Mouse (Mus musculus) neural tube, embryonic 14.5 days (tissue): ENCODE results near the gene Ankrd44. TPM values are rescaled to one million over a fixed set of nuclear protein-coding genes. Genes with fewer than 3 reads are reported as not detected.

Experiments used
- ATAC-seq: fragments of 200-750 bp; cut with Nextera tagmentation; 2 replicates; pipeline ENCODE4 v1.8.0; 2017; ENCODE audit warnings: low read depth, mild to moderate bottlenecking, moderate TSS enrichment, moderate library complexity
- H3K27ac ChIP-seq: fragments of 300-500 bp; sonication (generic); 2 replicates; pipeline ENCODE4 v1.5.1; 2014; ENCODE audit warnings: low read depth, mild to moderate bottlenecking, control low read depth, low read length, moderate library complexity, mixed read lengths
- H3K27me3 ChIP-seq: fragments of 300-500 bp; sonication (generic); 2 replicates; pipeline ENCODE4 v1.6.1; 2014; ENCODE audit warnings: low read length; ENCODE audit not compliant: control insufficient read depth, insufficient read depth
- H3K36me3 ChIP-seq: fragments of 300-500 bp; sonication (generic); 2 replicates; pipeline ENCODE4 v1.6.1; 2014; ENCODE audit warnings: low read length, mixed read lengths; ENCODE audit not compliant: control insufficient read depth, insufficient read depth
- H3K4me1 ChIP-seq: fragments of 300-500 bp; sonication (generic); 2 replicates; pipeline ENCODE4 v1.6.1; 2014; ENCODE audit warnings: low read length; ENCODE audit not compliant: control insufficient read depth, insufficient read depth
- H3K4me2 ChIP-seq: fragments of 300-500 bp; sonication (generic); 2 replicates; pipeline ENCODE4 v1.6.1; 2014; ENCODE audit warnings: mild to moderate bottlenecking, low read depth, low read length, control low read depth
- H3K4me3 ChIP-seq: fragments of 300-500 bp; sonication (generic); 2 replicates; pipeline ENCODE4 v1.5.1; 2014; ENCODE audit warnings: low read depth, low read length, control low read depth, mixed read lengths
- H3K9ac ChIP-seq: fragments of 300-500 bp; sonication (generic); replicated peaks from 2 replicates; pipeline ENCODE4 v1.6.1; 2014; ENCODE audit warnings: low read depth, mild to moderate bottlenecking, control low read depth, low read length, mixed read lengths
- H3K9me3 ChIP-seq: fragments of 300-500 bp; sonication (generic); 2 replicates; pipeline ENCODE4 v1.6.1; 2016; ENCODE audit warnings: low read length; ENCODE audit not compliant: control insufficient read depth
- WGBS: fragments of 180-500 bp; shearing (Covaris S2); extraction: QIAGEN DNeasy Blood & Tissue Kit; methylation state at CpG from one replicate; pipeline ENCODE4 v1.1.7; 2014; 5-methylcytosine and 5-hydroxymethylcytosine counted together
- polyA plus RNA-seq: library from polyadenylated mRNA; unstranded; fragments of >200 nt; fragmentation: Nextera tagmentation; extraction: Ambion mirVana; gene quantifications from 2 replicates; pipeline ENCODE4 v1.2.1, GENCODE M21; 2014

Ankrd44 gene
- polyA plus RNA-seq, 1 experiment from 2014 or later = 41.0 TPM

DNA sequence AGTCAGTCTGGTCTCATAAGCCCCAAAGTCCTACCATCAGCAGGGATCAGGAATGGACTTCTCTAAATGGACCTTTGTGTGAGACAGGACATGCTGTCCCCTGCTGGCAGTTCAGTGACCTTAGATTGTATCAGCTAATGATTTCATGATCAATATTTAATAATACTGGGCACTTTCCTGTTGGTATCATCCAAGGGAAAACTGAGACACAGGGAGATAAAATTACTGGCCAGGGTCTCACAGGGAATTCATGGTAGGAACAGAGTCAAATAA is 13.2 kb downstream of the Ankrd44 start:
- Histone ChIP-seq H3K4me1 (no peaks in the 10 kb centered on the region), H3K27me3 (no peaks in the 10 kb centered on the region), H3K4me3 (no peak overlapping the region), H3K9ac (no peak overlapping the region), H3K27ac (no peak overlapping the region), H3K36me3 (no peaks in the 10 kb centered on the region), H3K4me2 (no peak overlapping the region), H3K9me3 (no peaks in the 10 kb centered on the region)
- no peak for ATAC-seq

DNA sequence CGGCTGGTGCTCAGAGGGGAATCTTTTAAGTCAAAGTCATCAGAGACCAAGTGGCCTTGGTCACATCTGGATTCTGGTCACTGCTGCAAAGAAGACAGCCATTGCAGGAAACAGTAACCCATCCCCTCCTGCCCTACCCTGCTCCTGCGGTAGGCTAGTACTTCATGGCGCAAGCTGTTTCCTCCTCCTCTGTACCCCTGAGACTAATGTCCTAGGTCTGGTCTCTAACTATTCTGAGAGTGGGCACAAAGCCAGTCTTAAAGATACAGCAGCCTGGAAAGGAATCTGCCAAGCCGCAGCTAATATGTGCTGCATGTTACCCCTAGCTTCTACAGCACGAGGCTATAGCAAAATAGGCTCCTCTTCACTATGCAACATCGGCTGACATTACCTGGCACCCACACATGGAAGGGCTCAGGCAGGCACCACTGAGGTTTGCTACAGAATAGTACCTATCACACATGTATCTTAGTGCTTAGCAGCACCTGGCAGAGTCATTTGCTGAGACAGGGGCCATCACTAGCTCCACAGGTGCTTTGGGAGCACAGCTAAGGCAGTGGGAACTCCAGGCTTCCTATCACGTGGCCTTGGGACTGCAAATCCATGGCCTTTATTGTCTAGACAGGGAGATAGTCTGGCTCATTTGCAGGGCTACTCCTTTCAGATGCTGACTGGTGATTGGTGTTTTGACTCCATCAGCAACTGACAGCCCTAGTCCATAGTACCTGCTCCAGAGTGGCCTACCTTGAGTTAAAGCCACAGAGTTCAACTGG is 13.7 kb downstream of the Ankrd44 start:
- H3K27me3 ChIP-seq = no peaks in the 10 kb centered on the region
- H3K9me3 ChIP-seq = no peaks in the 10 kb centered on the region
- ATAC-seq = peak; percentile 27; the same call in 1 of the 2 replicates
- H3K36me3 ChIP-seq = no peaks in the 10 kb centered on the region
- H3K9ac ChIP-seq = no peak overlapping the region
- H3K27ac ChIP-seq = no peak overlapping the region
- 0 out of 2 replicates have a peak, but pooled peaks cover 1% of the 10 kb centered on the region for H3K4me1 ChIP-seq
- 57% methylated on average over 7 of the region's 7 CpGs for WGBS
- no peak overlapping the region for H3K4me2 ChIP-seq
- H3K4me3 ChIP-seq = no peak overlapping the region

DNA sequence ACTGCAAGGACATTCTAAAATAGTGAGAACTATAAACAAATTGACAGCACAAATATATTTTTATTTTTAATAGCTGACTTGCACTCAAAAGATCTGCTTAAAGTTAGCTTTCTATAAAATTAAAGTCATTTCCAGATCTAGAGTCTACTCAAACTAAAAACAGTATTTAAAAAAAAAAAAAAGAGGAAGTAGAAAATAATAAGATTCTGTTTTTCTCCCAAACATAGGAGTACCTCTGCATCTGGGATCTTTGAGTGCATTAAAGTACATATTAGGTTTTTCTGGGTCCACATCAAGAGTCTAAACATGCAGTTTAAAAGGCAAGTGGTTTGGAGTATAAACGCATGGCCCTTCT is 15.0 kb downstream of the Ankrd44 start:
- WGBS = 89% methylated on average over 1 of the region's 1 CpGs
- no peak overlapping the region for H3K9ac ChIP-seq
- H3K9me3 ChIP-seq = no peaks in the 10 kb centered on the region
- no peak overlapping the region for H3K4me3 ChIP-seq
- ATAC-seq = no peak
- no peak overlapping the region for H3K27ac ChIP-seq
- H3K4me1 ChIP-seq = 0 out of 2 replicates have a peak, but pooled peaks cover 9% of the 10 kb centered on the region
- no peaks in the 10 kb centered on the region for H3K36me3 ChIP-seq
- no peaks in the 10 kb centered on the region for H3K27me3 ChIP-seq
- H3K4me2 ChIP-seq = no peak overlapping the region

DNA sequence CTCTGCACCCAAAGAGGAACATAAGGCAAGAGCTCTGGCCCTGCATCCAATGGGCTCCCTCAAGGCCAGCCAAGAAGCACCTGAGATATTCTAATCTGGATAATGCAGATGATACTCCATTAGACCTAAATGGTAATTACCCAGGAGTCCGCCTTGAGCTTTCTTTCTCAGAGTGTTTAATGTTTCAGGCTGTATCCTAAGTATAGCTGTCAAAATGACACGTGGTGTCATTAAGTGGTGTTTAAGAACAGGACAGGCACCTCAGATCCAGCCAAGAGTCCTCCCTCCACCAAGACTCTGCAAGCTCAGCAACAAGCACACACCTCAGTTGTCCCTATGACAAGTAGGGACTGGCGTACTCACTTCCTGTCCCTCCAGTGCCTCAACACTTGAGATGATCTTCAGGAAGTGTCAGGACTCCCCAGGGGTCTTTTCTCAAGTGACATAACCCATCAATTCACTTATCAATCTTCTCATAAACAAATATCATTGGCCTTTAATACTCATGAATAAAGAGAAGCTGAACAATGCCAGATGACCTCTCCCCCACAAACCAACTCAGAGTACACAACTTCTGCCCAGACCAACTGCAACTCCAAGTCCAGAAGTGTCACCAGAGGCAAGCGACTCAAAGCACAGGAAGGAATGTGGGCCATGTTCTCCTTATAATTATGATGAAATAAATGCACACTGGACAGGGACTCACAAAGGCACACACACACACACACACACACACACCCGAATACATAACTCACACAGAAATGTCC is 15.5 kb downstream of the Ankrd44 start:
- no peaks in the 10 kb centered on the region for H3K9me3 ChIP-seq
- H3K36me3 ChIP-seq = no peaks in the 10 kb centered on the region
- H3K9ac ChIP-seq = no peak overlapping the region
- no peak overlapping the region for H3K4me3 ChIP-seq
- 0 out of 2 replicates have a peak, but pooled peaks cover 12% of the 10 kb centered on the region for H3K4me1 ChIP-seq
- ATAC-seq = no peak
- WGBS = 81% methylated on average over 5 of the region's 5 CpGs
- no peaks in the 10 kb centered on the region for H3K27me3 ChIP-seq
- no peak overlapping the region for H3K4me2 ChIP-seq
- no peak overlapping the region for H3K27ac ChIP-seq

DNA sequence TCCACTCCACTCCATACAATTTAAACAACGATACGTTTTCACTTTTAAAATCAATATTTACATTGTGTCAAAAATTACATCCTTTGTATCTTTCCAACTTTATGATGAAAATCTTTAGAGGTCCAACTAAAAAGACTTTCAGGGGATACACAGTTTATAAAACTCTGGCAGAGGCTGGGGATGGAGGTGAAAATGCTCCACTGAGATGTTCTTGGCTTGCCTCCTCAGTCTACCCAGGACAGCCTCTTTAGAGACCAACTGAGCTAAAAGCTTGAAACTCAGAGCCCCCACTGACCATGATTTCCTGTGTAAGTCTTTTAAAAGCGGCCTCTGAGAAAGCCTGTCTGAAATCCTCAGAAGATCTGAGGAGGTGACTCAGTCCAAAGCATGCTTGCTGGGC is 17.4 kb downstream of the Ankrd44 start:
- no peak overlapping the region for H3K9ac ChIP-seq
- WGBS = 79% methylated on average over 3 of the region's 3 CpGs
- no peak overlapping the region for H3K4me2 ChIP-seq
- H3K27ac ChIP-seq = no peak overlapping the region
- no peak overlapping the region for H3K4me3 ChIP-seq
- ATAC-seq = no peak
- H3K36me3 ChIP-seq = no peaks in the 10 kb centered on the region
- H3K9me3 ChIP-seq = no peaks in the 10 kb centered on the region
- H3K27me3 ChIP-seq = no peaks in the 10 kb centered on the region
- H3K4me1 ChIP-seq = 0 out of 2 replicates have a peak, but pooled peaks cover 12% of the 10 kb centered on the region

DNA sequence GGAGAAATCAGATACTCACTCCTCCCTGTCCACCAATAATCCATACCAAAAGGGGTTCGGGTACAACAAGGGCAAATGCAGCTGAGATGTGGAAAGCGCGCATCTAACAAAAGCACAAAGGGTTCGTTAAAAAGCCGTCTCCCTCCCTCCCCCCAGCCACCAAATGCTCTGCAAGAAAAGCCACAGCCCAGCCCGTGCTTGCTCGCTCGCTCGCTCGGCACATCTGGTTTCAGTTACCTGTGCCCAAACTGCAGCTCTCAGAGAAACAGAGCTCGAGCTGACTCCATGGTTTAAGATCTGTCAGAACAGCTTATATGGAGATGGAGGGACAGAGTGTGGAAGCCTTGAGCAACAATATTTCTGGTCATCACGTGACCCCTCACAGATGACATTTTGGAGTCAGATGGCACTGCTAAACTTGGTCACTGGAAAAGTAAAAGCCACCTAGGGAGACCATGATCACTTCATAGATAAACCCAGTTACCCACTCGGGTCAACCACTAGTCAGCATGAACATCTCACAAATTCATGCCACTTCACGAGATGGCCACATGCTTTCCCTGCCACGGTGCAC is 19.0 kb downstream of the Ankrd44 start:
- no peak overlapping the region for H3K9ac ChIP-seq
- no peaks in the 10 kb centered on the region for H3K36me3 ChIP-seq
- ATAC-seq = no peak
- 52% methylated on average over 15 of the region's 15 CpGs for WGBS
- H3K4me2 ChIP-seq = no peak overlapping the region
- H3K4me3 ChIP-seq = no peak overlapping the region
- H3K27me3 ChIP-seq = no peaks in the 10 kb centered on the region
- 0 out of 2 replicates have a peak overlapping the region, but pooled peaks have one; percentile 39 for H3K27ac ChIP-seq
- 0 out of 2 replicates have a peak, but pooled peaks cover 12% of the 10 kb centered on the region for H3K4me1 ChIP-seq
- no peaks in the 10 kb centered on the region for H3K9me3 ChIP-seq

DNA sequence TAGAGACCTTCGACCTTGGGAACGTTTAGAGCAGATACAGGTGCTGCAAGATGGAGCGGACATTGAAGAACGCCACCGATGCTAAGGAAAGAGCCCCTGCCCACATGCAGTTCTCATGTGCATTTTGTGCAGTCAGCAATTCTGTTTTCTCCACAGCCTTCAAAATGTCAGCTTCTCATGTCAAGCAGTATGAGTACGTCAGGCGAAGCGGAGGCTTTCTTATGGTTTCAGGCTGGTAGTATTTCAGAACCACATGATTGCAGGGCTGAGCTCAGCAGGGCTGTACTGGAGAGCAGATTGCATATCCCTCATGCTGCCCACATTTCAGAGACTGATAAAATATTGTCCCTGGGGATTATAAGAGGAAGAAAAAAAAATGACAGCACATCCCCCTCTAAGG is 19.9 kb downstream of the Ankrd44 start:
- Histone ChIP-seq H3K36me3 (no peaks in the 10 kb centered on the region), H3K9ac (no peak overlapping the region), H3K27me3 (no peaks in the 10 kb centered on the region), H3K27ac (no peak overlapping the region), H3K4me3 (no peak overlapping the region), H3K4me1 (0 out of 2 replicates have a peak, but pooled peaks cover 12% of the 10 kb centered on the region), H3K4me2 (no peak overlapping the region), H3K9me3 (no peaks in the 10 kb centered on the region)
- WGBS = 77% methylated on average over 8 of the region's 8 CpGs
- peak; percentile 44; the same call in 1 of the 2 replicates for ATAC-seq

DNA sequence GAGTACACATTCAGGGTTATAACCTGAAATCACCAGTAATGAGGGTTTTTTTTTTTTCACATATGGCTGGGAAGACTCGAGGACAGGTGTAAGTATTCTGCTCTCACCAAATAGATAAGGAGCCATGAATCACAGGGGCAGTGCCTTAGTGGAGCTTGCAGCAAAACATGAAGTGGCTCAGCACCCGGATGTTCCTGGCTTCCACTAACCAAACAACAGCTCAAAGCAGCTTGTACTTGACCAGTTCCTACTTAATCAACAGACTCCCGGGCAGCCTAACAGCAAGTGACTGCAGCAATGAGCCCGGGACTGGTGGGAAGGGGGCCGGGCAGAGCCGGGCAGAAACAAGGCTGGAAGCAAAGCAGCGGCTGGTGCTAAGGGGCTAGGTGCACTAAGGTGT is 20.6 kb downstream of the Ankrd44 start:
- ATAC-seq = no peak
- H3K4me3 ChIP-seq = no peak overlapping the region
- H3K4me2 ChIP-seq = no peak overlapping the region
- 0 out of 2 replicates have a peak, but pooled peaks cover 12% of the 10 kb centered on the region for H3K4me1 ChIP-seq
- no peak overlapping the region for H3K27ac ChIP-seq
- H3K9me3 ChIP-seq = no peaks in the 10 kb centered on the region
- H3K27me3 ChIP-seq = no peaks in the 10 kb centered on the region
- WGBS = 71% methylated on average over 7 of the region's 7 CpGs
- H3K36me3 ChIP-seq = no peaks in the 10 kb centered on the region
- H3K9ac ChIP-seq = no peak overlapping the region

DNA sequence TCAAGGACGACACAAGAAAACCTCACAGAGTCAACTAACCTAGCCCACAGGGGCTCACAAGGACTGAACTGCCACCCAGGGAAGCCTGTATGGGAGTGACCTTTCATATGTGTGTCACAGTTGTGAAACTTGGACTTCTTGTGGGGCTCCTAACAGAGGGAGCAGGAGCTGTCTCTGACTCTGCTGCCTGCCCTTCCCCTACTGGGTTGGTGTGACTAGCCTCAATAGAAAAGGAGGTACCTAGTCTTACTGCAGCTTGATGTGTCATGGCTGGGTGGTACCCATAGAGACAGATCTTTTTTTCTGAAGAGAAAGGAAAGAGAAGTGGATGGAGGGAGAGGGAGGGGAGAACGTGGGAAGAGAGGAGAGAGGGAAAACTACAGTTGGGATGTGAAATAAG is 22.0 kb downstream of the Ankrd44 start:
- H3K4me2 ChIP-seq = no peak overlapping the region
- H3K27me3 ChIP-seq = no peaks in the 10 kb centered on the region
- no peak for ATAC-seq
- H3K9me3 ChIP-seq = no peaks in the 10 kb centered on the region
- no peak overlapping the region for H3K4me3 ChIP-seq
- no peak overlapping the region for H3K9ac ChIP-seq
- H3K4me1 ChIP-seq = peaks cover 19% of the 10 kb centered on the region
- WGBS = 93% methylated on average over 2 of the region's 2 CpGs
- H3K27ac ChIP-seq = no peak overlapping the region
- no peaks in the 10 kb centered on the region for H3K36me3 ChIP-seq
